Mouse (Mus musculus) intestine, embryonic 15.5 days (tissue): Measurements from ENCODE around the gene Slc44a3. TPM values are rescaled to one million over a fixed set of nuclear protein-coding genes. Genes with fewer than 3 reads are reported as not detected.
A peak's percentile ranks its signal among the peaks of the same experiment; 100 is the strongest.

Experiments used
- ATAC-seq: fragments of 200-750 bp; cut with Nextera tagmentation; 2 replicates; pipeline ENCODE4 v1.8.0; 2017; ENCODE audit warnings: moderate TSS enrichment, moderate library complexity
- H3K27ac ChIP-seq: fragments of 300-500 bp; sonication (generic); 2 replicates; pipeline ENCODE4 v1.5.1; 2015; ENCODE audit warnings: mild to moderate bottlenecking, inconsistent platforms
- H3K27me3 ChIP-seq: fragments of 300-500 bp; sonication (generic); replicated peaks from 2 replicates; pipeline ENCODE4 v1.6.1; 2015; ENCODE audit warnings: inconsistent platforms
- H3K36me3 ChIP-seq: fragments of 300-500 bp; sonication (generic); 2 replicates; pipeline ENCODE4 v1.6.1; 2015; ENCODE audit warnings: inconsistent platforms
- H3K4me1 ChIP-seq: fragments of 300-500 bp; sonication (generic); replicated peaks from 2 replicates; pipeline ENCODE4 v1.6.1; 2015; ENCODE audit warnings: inconsistent platforms
- H3K4me2 ChIP-seq: fragments of 300-500 bp; sonication (generic); replicated peaks from 2 replicates; pipeline ENCODE4 v1.6.1; 2015; ENCODE audit warnings: mild to moderate bottlenecking, inconsistent platforms
- H3K4me3 ChIP-seq: fragments of 300-500 bp; sonication (generic); replicated peaks from 2 replicates; pipeline ENCODE4 v1.5.1; 2015; ENCODE audit warnings: inconsistent platforms
- H3K9ac ChIP-seq: fragments of 300-500 bp; sonication (generic); 2 replicates; pipeline ENCODE4 v1.6.1; 2015; ENCODE audit warnings: inconsistent platforms
- H3K9me3 ChIP-seq: fragments of 300-500 bp; sonication (generic); 2 replicates; pipeline ENCODE4 v1.6.1; 2016; ENCODE audit warnings: inconsistent platforms
- WGBS: fragments of 180-500 bp; shearing (Covaris S2); methylation state at CpG from one replicate; pipeline ENCODE4 v1.1.7; 2015; 5-methylcytosine and 5-hydroxymethylcytosine counted together
- polyA plus RNA-seq: library from polyadenylated mRNA; unstranded; fragments of >200 nt; fragmentation: Nextera tagmentation; extraction: Ambion mirVana; gene quantifications from 2 replicates; pipeline ENCODE4 v1.2.1, GENCODE M21; 2015

Slc44a3 gene
- polyA plus RNA-seq, 1 experiment from 2014 or later, result 42.5 TPM

DNA sequence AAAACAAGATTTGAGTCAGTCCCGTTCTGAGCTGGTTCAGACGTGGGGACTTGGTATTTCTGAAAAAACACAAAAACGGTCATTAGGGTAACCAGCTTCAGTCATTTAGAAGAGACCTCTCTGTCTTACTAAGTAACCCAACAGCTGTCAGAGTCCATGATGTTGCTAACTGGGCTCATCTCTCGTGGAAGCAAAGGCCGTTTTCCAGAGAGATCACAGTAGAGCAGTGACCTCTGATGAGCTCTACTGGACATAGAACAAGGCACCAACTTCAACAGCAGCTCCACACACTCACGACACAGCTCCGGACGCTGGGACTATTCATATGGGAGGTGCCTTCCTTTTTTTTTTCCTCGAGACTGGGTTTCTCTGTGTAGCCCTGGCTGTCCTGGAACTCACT lies 35.7 kb upstream of the Slc44a3 start:
- Histone ChIP-seq H3K9me3 (no peaks in the 10 kb centered on the region), H3K4me2 (no peak overlapping the region), H3K9ac (no peak overlapping the region), H3K27ac (no peak overlapping the region), H3K4me3 (no peak overlapping the region), H3K36me3 (no peaks in the 10 kb centered on the region), H3K27me3 (no peaks in the 10 kb centered on the region), H3K4me1 (no peaks in the 10 kb centered on the region)
- 88% methylated on average over 9 of the region's 9 CpGs for WGBS
- ATAC-seq, result no peak

DNA sequence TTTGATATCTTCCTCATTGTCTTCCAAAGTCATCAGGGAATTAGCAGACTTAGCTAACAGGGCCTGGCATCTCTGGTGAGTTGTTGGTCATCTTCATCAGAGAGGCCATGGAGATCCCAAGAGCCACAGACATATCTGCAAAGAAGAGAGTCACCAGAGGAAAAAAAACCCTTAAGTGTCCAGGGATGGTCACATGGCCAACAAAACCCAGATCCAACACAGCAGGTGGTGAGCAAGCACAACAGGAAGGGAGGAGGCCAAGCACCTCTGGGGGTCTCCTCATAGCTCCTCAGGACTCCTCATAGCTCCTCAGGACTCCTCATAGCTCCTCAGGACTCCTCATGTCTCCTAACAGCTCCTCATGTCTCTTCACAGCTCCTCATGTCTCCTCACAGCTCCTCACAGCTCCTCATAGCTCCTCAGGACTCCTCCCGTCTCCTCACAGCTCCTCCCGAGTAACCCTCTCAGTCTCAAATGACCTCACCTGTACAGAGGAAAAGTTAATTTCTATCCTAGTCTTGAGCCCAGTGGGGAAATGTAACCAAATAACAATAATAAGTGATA lies 35.2 kb upstream of the Slc44a3 start:
- Histone ChIP-seq H3K4me1 (no peaks in the 10 kb centered on the region), H3K4me3 (no peak overlapping the region), H3K36me3 (no peaks in the 10 kb centered on the region), H3K27me3 (no peaks in the 10 kb centered on the region), H3K27ac (no peak overlapping the region), H3K9ac (no peak overlapping the region), H3K4me2 (no peak overlapping the region), H3K9me3 (no peaks in the 10 kb centered on the region)
- no peak for ATAC-seq
- 83% methylated on average over 2 of the region's 2 CpGs for WGBS

GRCm38 (mm10) chr3:121566901-121567300 lies 34.7 kb upstream of the Slc44a3 start:
- no peak overlapping the region for H3K27ac ChIP-seq
- WGBS, result 71% methylated on average over 4 of the region's 4 CpGs
- H3K4me3 ChIP-seq, result no peak overlapping the region
- H3K4me1 ChIP-seq, result no peaks in the 10 kb centered on the region
- no peaks in the 10 kb centered on the region for H3K27me3 ChIP-seq
- no peaks in the 10 kb centered on the region for H3K9me3 ChIP-seq
- no peaks in the 10 kb centered on the region for H3K36me3 ChIP-seq
- no peak overlapping the region for H3K4me2 ChIP-seq
- ATAC-seq, result no peak
- no peak overlapping the region for H3K9ac ChIP-seq

- no peaks in the 10 kb centered on the region for H3K36me3 ChIP-seq
- H3K27ac ChIP-seq, result no peak overlapping the region
- H3K9me3 ChIP-seq, result no peaks in the 10 kb centered on the region
- H3K4me1 ChIP-seq, result 0 out of 2 replicates have a peak, but pooled peaks cover 4% of the 10 kb centered on the region
- no peak overlapping the region for H3K4me2 ChIP-seq
- H3K27me3 ChIP-seq, result no peaks in the 10 kb centered on the region
- H3K4me3 ChIP-seq, result no peak overlapping the region
- ATAC-seq, result no peak
- no peak overlapping the region for H3K9ac ChIP-seq
- WGBS, result 76% methylated on average over 3 of the region's 3 CpGs
Measured at GRCm38 (mm10) chr3:121561803-121562202, 29.6 kb upstream of the Slc44a3 start.

DNA sequence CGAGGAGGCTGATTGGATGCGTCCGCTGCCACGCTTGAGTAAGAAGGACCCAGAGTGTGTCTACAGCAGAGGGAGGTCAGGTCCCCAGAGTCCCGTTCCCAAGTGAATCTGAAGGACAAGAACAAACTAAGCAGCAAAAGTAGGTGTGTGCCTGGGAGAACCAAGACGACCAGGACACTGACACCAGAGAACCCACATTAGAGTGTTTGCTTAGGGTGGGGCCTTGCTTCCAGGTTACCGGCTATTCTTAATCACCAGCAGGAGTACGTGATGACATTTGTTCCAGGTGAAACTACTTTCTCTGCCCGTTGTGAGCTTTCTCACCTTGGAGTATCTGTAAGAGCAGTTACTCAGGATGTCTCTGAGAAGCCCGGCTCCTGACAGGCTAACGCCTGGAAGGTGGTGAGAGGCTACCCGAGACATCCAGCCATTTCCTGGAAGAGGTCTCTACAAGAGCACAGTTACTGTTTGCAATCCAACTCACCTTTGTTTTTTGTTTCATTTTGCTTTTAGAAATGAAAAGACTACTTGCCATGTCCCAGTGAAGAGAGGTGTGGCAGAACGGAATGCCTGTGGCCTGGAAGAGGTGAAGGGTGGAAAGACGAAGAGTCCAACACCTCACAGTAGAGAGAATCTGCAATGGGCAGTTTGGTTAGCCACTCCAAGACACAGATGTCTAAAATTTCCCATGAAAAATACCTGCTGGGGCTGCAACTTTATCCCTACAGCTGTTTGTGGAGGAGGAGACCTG lies 28.1 kb upstream of the Slc44a3 start:
- peak; percentile 82 for ATAC-seq
- H3K4me3 ChIP-seq, result no peak overlapping the region
- 0 out of 2 replicates have a peak overlapping the region, but pooled peaks have one; percentile 9 for H3K27ac ChIP-seq

DNA sequence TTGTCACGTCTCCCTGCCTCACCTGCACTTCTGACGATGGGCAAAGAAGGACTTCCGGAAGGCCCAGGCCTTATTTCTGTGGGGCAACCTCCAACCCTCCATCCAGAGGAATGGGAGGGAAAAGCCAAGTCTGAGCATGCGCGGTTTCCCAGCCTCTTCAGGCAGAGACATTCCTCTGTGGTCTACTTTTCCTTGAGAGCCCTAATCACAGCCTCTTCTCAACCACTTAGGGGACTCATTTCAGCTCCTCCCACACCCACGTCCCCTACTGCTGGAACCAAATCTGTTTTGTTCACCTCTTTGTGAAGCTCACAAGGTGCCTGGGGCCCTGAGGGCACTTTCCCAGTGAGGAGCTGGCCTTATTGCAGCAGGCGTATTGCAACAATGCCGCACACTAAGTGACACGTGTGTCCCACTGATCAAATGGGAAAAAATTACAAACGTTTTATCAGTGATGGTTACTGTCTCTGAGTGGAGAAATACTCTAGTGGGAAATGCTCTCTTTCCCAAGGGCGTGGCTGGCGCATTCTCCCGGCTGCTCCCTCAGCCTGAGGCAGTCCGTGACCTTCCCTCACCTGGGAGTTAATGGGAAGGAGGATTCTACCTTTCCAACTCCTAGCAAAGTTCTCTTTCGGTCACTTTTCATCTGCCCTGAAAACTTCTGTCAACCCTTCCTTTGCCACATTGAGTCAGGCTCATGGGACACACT lies 27.4 kb upstream of the Slc44a3 start:
- no peak overlapping the region for H3K4me2 ChIP-seq
- H3K4me1 ChIP-seq, result 0 out of 2 replicates have a peak, but pooled peaks cover 4% of the 10 kb centered on the region
- H3K9ac ChIP-seq, result no peak overlapping the region
- WGBS, result 82% methylated on average over 15 of the region's 15 CpGs
- peak; percentile 35; the same call in 1 of the 2 replicates for ATAC-seq
- H3K4me3 ChIP-seq, result no peak overlapping the region
- H3K36me3 ChIP-seq, result no peaks in the 10 kb centered on the region
- 0 out of 2 replicates have a peak overlapping the region, but pooled peaks have one; percentile 9 for H3K27ac ChIP-seq
- H3K27me3 ChIP-seq, result no peaks in the 10 kb centered on the region
- no peaks in the 10 kb centered on the region for H3K9me3 ChIP-seq

More for the DNA sequence above, 28.1 kb upstream of the Slc44a3 start:
- H3K9me3 ChIP-seq, result no peaks in the 10 kb centered on the region
- H3K36me3 ChIP-seq, result no peaks in the 10 kb centered on the region
- 0 out of 2 replicates have a peak, but pooled peaks cover 4% of the 10 kb centered on the region for H3K4me1 ChIP-seq
- H3K9ac ChIP-seq, result no peak overlapping the region
- WGBS, result 70% methylated on average over 14 of the region's 14 CpGs
- H3K27me3 ChIP-seq, result no peaks in the 10 kb centered on the region
- H3K4me2 ChIP-seq, result no peak overlapping the region; the same call in 1 of the 2 replicates

DNA sequence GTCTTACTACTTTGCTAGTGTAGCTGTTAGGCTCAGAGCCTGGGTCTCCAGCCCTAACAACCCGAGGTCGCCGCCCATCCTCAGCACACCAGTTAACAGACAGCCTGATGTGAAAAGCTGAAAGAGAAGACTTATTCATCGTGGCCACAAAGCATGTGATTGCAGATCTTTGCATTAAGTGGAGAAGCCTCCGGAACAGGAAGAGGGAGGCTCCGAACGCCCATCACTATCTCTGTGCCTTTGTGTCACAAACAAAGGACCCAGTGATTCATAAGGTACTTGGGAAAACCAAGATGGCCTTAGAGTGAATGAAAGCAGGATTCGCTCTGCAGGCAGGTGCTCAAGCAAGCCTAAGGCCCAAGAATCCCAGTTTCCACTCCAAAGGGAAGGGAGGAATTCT lies 26.7 kb upstream of the Slc44a3 start:
- H3K4me3 ChIP-seq, result no peak overlapping the region
- no peak overlapping the region for H3K4me2 ChIP-seq
- no peaks in the 10 kb centered on the region for H3K27me3 ChIP-seq
- no peak overlapping the region for H3K9ac ChIP-seq
- no peak overlapping the region for H3K27ac ChIP-seq
- no peaks in the 10 kb centered on the region for H3K36me3 ChIP-seq
- no peaks in the 10 kb centered on the region for H3K9me3 ChIP-seq
- ATAC-seq, result no peak
- H3K4me1 ChIP-seq, result 0 out of 2 replicates have a peak, but pooled peaks cover 4% of the 10 kb centered on the region
- WGBS, result 87% methylated on average over 8 of the region's 8 CpGs

DNA sequence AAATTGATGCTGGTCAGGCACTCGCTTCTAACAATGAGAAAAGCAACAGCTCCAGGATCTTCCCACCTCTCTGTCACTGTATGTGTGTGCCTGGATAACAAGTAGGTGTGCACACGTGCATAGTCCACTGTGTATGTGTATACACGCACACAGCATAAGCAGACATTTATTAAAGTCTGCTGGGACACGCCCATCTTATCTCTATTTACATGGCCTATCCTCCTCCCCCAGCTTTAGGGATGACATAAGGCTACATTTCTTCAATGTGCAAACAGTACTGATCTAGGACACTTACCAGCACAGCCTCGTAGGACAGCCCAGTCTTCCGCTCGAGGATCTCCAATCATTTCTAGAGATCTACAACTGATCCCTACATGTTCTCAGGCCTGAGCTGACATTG lies 24.1 kb upstream of the Slc44a3 start:
- no peaks in the 10 kb centered on the region for H3K27me3 ChIP-seq
- H3K4me1 ChIP-seq, result 0 out of 2 replicates have a peak, but pooled peaks cover 4% of the 10 kb centered on the region
- H3K36me3 ChIP-seq, result no peaks in the 10 kb centered on the region
- H3K9ac ChIP-seq, result no peak overlapping the region
- H3K4me3 ChIP-seq, result no peak overlapping the region
- H3K9me3 ChIP-seq, result no peaks in the 10 kb centered on the region
- no peak overlapping the region for H3K4me2 ChIP-seq
- 65% methylated on average over 7 of the region's 7 CpGs for WGBS
- H3K27ac ChIP-seq, result no peak overlapping the region
- peak; percentile 63 for ATAC-seq

DNA sequence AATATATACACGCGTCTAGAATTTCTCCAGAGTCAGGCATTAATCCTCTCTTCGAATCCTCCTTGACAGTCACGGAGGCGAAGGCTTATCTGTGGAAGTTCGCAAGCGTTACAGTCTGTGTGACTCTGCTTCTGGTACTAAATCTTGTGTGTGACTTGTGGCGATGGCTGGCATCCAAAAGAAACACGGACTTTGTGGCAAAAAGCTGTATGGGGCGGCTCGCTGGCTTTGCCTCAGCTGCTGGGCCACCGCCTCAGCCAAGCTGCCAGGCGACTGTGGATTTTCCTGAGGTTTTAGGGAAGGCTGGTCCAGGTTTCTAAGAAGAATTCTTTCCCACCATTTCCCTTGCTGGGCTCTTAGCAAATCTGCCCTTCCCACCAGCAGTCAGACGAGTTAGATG lies 21.1 kb upstream of the Slc44a3 start:
- no peaks in the 10 kb centered on the region for H3K27me3 ChIP-seq
- H3K4me3 ChIP-seq, result no peak overlapping the region
- no peak overlapping the region for H3K4me2 ChIP-seq
- WGBS, result 46% methylated on average over 14 of the region's 14 CpGs
- H3K27ac ChIP-seq, result no peak overlapping the region
- H3K9me3 ChIP-seq, result no peaks in the 10 kb centered on the region
- ATAC-seq, result no peak
- H3K9ac ChIP-seq, result no peak overlapping the region
- no peaks in the 10 kb centered on the region for H3K4me1 ChIP-seq
- no peaks in the 10 kb centered on the region for H3K36me3 ChIP-seq

GRCm38 (mm10) chr3:121552723-121553122 lies 20.5 kb upstream of the Slc44a3 start:
- Histone ChIP-seq H3K27me3 (no peaks in the 10 kb centered on the region), H3K4me3 (no peak overlapping the region), H3K4me1 (no peaks in the 10 kb centered on the region), H3K27ac (no peak overlapping the region), H3K36me3 (no peaks in the 10 kb centered on the region), H3K9ac (no peak overlapping the region), H3K4me2 (no peak overlapping the region), H3K9me3 (no peaks in the 10 kb centered on the region)
- WGBS, result 58% methylated on average over 11 of the region's 11 CpGs
- no peak for ATAC-seq

DNA sequence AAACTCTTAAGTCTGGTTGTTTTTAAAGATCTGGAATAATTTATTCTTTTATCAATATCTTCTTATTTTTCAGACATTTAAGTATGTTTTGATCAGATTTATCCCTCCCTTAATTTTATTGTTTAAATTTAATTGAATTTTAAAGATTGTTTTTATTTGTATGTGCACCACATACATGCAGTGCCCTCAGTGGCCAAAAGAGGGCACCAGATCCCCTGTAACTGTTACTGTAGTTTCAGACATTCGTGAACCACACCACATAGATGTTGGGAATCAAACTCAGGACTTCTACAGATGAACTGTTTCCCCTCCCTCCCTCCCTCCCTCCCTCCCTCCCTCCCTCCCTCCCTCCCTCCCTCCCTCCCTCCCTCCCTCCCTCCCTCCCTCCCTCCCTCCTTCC lies 18.2 kb upstream of the Slc44a3 start:
- Histone ChIP-seq H3K4me2 (no peak overlapping the region), H3K4me1 (no peaks in the 10 kb centered on the region), H3K36me3 (no peaks in the 10 kb centered on the region), H3K4me3 (no peak overlapping the region), H3K27me3 (no peaks in the 10 kb centered on the region), H3K9me3 (no peaks in the 10 kb centered on the region), H3K9ac (no peak overlapping the region), H3K27ac (no peak overlapping the region)
- 10% methylated on average over 1 of the region's 1 CpGs for WGBS
- ATAC-seq, result no peak

DNA sequence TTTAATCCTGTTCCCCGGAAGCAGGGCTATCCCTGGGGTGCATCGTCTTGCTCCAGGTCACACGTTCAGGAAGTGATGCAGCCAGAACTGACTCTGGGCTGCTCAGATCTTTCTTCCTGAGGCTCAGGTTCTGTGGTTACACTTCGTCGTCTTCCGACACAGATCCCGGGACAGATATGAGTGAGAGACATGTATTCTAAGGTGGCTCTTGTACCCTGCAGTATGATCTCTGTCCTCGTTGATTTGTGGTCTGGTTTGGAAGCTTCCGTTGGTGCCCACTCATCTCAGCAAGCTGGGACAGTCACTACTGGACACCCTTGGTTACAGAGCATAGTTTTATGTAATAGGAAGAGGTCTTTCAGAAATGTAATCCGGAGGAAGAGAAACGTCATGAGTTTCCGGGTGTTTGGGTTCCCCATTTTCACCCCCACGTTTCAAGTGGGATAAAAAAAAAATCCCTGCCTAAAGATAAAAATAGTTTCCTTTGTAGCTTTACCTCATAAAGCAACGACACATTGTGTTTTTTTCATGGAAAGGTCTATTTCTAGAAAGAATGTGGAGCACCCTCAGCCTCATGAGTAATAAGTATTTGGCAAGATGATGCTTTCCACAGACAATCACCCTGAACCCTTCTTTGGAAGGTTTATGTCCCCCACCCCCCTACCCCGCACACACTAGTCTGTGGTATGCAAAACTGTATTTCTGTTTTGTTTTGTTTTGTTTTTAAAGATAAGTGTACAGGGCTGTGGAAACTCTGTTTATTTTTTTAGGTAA lies 15.8 kb upstream of the Slc44a3 start:
- H3K4me1 ChIP-seq, result no peaks in the 10 kb centered on the region
- no peak overlapping the region for H3K27ac ChIP-seq
- WGBS, result 64% methylated on average over 15 of the region's 15 CpGs
- no peaks in the 10 kb centered on the region for H3K27me3 ChIP-seq
- H3K4me3 ChIP-seq, result no peak overlapping the region
- no peak overlapping the region for H3K4me2 ChIP-seq
- no peaks in the 10 kb centered on the region for H3K9me3 ChIP-seq
- no peak for ATAC-seq
- H3K9ac ChIP-seq, result no peak overlapping the region
- no peaks in the 10 kb centered on the region for H3K36me3 ChIP-seq
